Mouse (Mus musculus) adrenal gland, adult 18-20 months (tissue): Measurements from ENCODE around the gene Scai. TPM values are rescaled to one million over a fixed set of nuclear protein-coding genes. Genes with fewer than 3 reads are reported as not detected.
A peak's percentile ranks its signal among the peaks of the same experiment; 100 is the strongest.
"Not testable (repeated sequence)": the region's sequence is repeated elsewhere in the genome, so short reads cannot be mapped to it uniquely, and the experiment has no call there.

Experiments used
- DNase-seq, 2 experiments: peaks; one replicate each; pipeline ENCODE4 v3.0.0; 2021 to 2022; ENCODE audit warnings: low spot score in 2 of 2
- total RNA-seq, 2 experiments: library from RNA; stranded (reverse); gene quantifications; 1 replicate in 1 of 2; 2 replicates in 1 of 2; pipeline ENCODE4 v1.2.3; 2021

Scai gene
- total RNA-seq, 2 experiments from 2014 or later, result 5.5 to 6.2 TPM

DNA sequence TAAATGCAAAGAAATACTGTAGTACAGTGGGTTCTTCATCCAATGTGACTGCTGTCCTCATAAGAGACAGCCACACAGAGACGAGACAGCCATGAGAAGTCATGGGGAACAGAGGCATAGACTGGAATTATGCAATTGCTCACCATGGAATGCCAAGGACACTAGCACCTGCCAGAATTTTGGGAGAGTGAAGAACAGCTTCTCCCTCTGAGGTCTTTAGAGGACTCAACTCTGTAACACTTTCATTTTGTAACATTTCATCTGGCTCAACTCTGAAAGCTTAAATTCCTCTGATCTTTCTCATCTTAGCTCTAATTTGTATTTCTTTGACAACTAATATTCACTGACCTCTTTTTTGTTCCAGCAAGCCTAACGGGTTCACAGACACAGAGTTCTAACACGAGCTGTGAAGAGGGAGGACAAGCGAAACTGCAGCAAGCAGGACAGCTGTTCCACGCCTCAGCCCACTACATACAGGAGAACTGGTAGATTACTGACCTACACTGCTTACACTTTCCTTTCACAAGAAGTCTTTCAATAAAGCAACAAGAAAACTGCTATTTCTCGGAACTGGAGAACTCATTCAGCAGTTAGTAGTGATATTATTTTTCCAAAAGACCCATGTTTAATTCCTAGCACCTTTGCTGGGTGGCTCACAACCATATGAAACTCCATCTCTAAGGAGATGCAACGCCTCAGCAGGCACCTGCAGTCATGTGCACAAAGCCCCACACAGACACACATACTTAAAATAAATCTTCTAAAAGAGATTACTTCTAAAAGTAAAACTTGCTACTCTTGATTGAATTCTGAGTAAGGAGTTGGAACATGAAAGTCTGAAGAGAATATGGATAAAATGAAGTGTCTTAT is 49.7 kb downstream of the Scai start:
- DNase-seq, result peak; percentile 17 to 24

- no peak for DNase-seq
These were observed 60.8 kb downstream of the Scai start for GRCm38 (mm10) chr2:39129526-39130326.

- DNase-seq, result no peak
These were observed 66.4 kb downstream of the Scai start for GRCm38 (mm10) chr2:39124167-39124566.

- DNase-seq, result no peak
These were observed 69.4 kb downstream of the Scai start for GRCm38 (mm10) chr2:39121137-39121536.

- DNase-seq, result no peak
These were observed 74.0 kb downstream of the Scai start for GRCm38 (mm10) chr2:39116583-39116982.

DNA sequence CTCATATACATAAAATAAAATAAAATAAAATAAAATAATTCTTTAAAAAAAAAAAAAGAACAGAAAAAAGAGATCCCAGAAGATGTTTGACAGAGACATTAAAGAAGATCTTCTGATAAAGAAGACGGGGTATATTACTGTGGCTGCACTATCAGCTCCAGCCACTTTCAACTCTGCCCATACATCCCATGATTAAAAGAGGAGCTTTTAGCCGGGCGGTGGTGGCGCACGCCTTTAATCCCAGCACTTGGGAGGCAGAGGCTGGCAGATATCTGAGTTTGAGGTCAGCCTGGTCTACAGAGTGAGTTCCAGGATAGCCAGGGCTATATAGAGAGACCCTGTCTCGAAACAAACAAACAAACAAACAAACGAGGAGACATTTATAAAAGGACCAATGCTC is 76.4 kb downstream of the Scai start:
- DNase-seq, result no peak

DNA sequence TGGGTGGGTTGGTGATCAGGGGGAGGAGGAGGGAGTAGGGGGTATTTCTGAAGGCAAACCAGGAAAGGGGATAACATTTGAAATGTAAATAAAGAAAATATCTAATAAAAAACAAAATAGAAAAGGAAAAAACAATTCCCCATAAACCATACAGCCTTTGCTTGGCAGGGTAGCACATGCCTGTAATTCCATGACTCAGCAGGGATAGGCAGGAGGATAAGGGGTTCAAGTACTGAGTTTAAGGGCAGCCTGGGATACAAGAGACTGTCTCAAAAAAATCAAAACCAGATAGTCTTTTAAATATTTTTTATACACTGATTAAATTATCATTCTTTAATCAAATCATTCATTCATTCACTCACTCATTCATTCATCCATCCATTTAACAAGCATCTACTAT is 80.0 kb downstream of the Scai start:
- DNase-seq, result no peak

- not testable (repeated sequence) for DNase-seq
These were observed 80.8 kb downstream of the Scai start for GRCm38 (mm10) chr2:39109712-39110111.

DNA sequence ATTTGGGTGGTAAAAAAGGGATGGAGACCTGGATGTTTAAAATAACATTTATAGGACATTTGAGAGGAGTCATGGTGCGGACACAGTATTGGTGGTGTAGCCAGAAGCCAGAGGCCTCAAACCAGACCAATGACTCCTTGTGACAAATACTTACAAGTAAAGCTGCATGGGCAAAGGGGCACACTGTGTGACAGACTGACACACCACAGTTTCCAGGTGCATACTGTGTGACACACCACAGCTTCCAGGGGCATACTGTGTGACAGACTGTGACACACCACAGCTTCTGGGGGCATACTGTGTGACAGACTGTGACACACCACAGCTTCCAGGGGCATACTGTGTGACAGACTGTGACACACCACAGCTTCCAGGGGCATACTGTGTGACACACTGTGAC is 90.6 kb downstream of the Scai start:
- DNase-seq, result not testable (repeated sequence)

DNA sequence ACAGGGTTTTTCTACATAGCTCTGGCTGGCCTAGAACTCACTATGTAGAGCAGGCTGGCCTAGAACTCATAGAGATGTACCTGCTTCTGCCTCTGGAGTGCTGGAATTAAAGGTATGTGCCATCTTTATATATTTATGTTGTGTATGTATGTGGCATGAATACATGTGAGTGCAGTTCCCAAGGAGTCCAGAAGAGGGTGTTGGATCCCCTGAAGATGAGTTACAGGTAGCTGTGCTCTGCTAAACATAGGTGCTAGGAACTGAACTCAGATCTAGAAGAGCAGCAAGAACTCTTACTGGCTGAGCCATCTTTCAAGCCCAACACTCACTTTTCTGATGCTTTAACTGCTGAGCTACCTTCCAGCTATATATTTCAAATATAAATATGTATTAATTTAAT is 92.5 kb downstream of the Scai start:
- no peak for DNase-seq

GRCm38 (mm10) chr2:39091966-39092365 is 98.6 kb downstream of the Scai start:
- no peak for DNase-seq

DNA sequence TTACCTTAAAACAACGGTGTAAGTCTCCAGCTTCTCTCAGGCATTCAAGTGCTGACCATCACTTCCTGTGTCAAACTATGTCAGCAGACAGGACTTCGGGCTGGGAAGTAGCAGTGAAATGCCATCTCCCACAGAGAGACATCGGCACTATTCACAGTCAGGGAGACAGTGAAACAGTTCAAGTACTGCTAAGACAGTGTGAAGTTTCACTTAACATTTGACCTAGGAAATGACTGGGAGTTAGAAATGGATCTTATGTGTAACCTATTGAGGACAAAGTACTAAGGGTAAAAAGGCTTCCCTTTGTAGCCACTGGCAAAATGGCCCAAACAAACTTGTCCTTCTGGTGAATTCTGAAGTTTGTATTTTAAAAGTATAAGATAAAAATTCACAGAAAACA is 107.8 kb downstream of the Scai start:
- no peak for DNase-seq

DNA sequence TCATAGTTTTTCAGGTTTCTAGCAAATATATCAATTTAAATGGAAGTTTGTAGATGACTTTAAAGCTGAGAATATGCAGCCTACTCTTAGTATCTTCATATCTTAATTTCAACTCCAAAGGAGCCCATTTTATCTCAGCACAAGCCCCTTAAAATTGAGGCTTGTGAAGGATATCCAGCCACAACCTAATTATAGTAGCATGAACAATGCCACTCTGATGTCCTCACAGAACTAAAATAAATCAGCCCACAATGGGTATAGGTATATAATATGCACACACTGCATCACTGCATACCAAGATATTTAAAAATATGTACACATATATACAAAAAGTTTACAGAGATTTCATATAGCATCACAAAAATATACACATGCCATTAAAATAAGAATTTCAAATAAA is 119.9 kb downstream of the Scai start:
- no peak for DNase-seq

GRCm38 (mm10) chr2:39069096-39069495 is 121.4 kb downstream of the Scai start:
- DNase-seq, result no peak

DNA sequence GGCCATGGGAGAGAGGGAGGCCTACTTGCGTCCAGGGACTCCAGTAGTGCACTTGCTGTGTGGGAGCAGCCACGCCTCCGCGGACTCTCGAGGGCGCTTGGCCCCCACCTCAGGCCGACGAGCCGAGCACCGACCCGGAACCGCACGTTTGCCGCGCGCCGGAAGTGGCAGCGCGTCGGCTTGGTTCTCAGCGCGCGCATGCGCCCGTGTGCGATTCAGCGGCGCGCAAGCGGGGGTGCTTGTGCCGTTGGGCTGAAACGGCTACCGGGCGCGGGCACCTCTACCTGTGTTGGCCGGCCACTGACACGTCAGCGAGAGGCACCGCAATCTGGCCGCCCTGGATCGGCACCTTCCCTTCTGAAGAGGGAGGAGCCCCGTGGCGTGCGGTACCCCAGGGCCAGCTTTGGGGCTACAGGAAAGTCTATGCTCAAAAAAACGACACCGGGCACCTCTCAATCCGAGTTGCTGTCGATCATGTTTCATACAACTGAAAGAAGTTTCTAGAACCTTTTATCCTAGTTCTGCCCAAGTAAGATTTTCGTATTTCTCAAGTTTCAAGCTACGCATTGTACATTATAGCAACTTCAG is 125.0 kb downstream of the Scai start, which contains the start of gene Golga1:
Gene Golga1, minus strand, starts transcription at position 142 of the 588 bp plus-strand sequence.
- peak; percentile 85 to 90 for DNase-seq

- DNase-seq, result no peak
These were observed 125.7 kb downstream of the Scai start for GRCm38 (mm10) chr2:39064687-39065399.

DNA sequence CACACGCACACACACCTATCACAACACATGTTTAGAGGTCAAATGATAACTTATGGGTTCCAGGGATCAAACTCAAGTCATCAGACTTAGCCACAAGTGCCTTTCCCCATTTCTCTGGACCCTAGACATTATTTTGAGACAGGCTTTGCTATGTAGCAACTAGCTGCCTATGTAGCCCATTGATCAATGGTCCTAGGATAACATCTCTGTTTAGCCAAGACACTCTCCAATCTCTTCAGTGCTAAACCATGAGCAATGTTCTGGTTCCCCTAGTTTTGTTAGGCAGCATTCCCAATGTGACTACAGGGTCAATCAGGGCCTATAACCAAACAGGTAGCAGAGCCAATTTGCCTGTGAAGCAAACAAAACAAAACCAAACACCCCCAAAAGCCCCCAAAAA is 142.0 kb downstream of the Scai start:
- DNase-seq, result no peak

DNA sequence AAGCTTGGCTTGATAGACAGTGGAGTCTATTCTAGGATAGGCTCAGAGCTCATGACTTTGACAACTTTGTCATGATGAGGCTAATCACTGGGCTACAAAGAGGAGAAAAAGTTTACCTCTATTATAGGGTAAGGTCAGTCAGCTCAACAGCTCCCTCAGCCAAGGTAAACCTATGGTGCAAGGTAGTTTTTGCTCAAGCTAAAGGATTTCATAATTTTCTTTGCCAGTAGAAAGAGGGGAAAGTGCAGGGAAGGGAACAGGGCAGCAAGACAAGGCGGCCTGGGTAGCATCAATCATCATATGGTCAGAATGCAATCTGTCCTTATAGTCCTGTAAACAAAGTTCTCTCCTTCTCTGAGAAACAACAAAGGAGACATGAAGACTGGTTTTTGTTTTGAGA is 150.3 kb downstream of the Scai start:
- no peak for DNase-seq

DNA sequence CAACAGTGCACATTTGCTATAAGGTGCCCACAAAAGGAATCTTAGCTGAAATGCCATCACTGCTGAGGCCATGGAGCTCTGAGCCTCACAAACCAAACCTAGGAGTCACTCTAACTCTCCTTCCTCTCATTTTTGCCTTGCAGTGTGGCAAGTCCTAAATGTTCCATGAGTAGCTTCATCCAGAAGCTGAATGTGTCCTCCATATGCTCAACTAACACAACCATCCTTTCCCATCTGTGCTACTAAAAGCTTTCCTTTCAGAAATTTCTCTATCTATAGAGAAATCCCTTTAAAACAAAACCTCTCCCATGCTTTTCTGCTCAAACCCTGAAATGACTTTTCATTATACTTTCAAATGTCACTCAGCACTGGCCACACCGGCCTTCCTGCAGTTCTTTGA is 158.9 kb downstream of the Scai start:
- no peak for DNase-seq

DNA sequence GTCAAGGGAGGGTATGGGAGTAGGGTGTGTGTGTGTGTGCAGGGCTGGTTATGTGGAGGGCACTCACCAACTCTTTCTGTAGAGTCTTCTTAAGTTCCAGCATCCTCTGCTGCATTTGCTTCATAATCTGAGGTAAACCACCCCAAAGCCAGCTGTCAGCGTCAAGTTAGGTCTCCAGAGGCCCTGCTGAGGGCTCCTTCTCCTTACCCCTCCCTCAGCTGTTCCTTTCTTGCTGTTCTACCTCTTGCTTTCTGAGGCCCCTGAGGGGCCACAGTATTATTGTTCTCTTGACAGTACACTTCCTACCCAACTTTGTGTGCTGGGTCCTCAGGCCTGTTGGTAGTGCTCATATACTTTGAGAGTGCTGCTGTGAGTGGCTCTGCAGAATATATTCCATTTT is 170.5 kb downstream of the Scai start:
- DNase-seq, result no peak

DNA sequence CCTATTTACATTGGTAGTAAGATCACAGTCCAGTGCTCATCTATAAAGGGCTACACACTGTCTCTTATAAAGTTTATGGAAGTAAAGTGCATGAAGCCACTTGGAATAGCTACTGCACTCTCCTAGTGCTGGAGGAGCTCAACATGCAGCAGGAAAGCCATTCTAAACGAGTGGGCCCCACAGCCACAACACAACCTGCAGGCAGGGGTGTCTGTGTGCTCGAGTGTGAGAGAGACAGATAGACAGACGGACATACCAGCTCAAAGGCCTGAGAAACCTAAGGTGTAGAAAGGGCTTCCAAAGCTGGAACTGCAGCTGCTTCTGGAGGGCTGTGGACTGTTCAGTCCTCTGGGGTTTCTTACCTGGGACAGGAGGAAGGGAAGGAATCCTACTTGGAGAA is 174.0 kb downstream of the Scai start:
- DNase-seq, result no peak
